Mouse (Mus musculus): ENCODE data around the gene Nphs1. TPM values are rescaled to one million over a fixed set of nuclear protein-coding genes. Genes with fewer than 3 reads are reported as not detected.
"Not testable (repeated sequence)": the region's sequence is repeated elsewhere in the genome, so short reads cannot be mapped to it uniquely, and the experiment has no call there.

Nphs1 gene
- polyA plus RNA-seq, 1 experiment from 2014 or later = 0.54 TPM

- H3K27me3 ChIP-seq (ENCODE audit: control insufficient read depth, insufficient read depth, low read length) = no peaks in the 10 kb centered on the region
- H3K4me3 ChIP-seq (replicated peaks; ENCODE audit: low read length) = no peak overlapping the region
- no peaks in the 10 kb centered on the region for H3K36me3 ChIP-seq (replicated peaks; ENCODE audit: control insufficient read depth, insufficient read depth)
- 73% methylated on average over 4 of the region's 4 CpGs for WGBS
- no peak overlapping the region for H3K9ac ChIP-seq
- no peaks in the 10 kb centered on the region for H3K9me3 ChIP-seq (ENCODE audit: control insufficient read depth, low read length)
- no peak overlapping the region for H3K27ac ChIP-seq
- no peaks in the 10 kb centered on the region for H3K4me1 ChIP-seq (replicated peaks; ENCODE audit: control insufficient read depth, insufficient read depth, low read length)
- no peak for ATAC-seq (ENCODE audit: low FRiP score)
- H3K4me2 ChIP-seq (replicated peaks) = no peak overlapping the region
- DNase-seq (ENCODE audit: low spot score) = no peak
Observed at GRCm38 (mm10) chr7:30474999-30475398, 16.9 kb downstream of the Nphs1 start.

- H3K9ac ChIP-seq = not testable (repeated sequence)
- 89% methylated on average over 7 of the region's 7 CpGs for WGBS
Observed at GRCm38 (mm10) chr7:30476136-30476535, 18.0 kb downstream of the Nphs1 start.

GRCm38 (mm10) chr7:30477415-30478381 lies 19.6 kb downstream of the Nphs1 start:
- Histone ChIP-seq H3K9ac (peak overlapping the region; percentile 51), H3K4me3 (replicated peaks; ENCODE audit: low read length) (peak overlapping the region; percentile 29), H3K27me3 (ENCODE audit: control insufficient read depth, insufficient read depth, low read length) (no peaks in the 10 kb centered on the region), H3K27ac (no peak overlapping the region; the same call in 1 of the 2 replicates), H3K9me3 (ENCODE audit: control insufficient read depth, low read length) (no peaks in the 10 kb centered on the region), H3K4me1 (replicated peaks; ENCODE audit: control insufficient read depth, insufficient read depth, low read length) (no peaks in the 10 kb centered on the region), H3K4me2 (replicated peaks) (peak overlapping the region; percentile 57), H3K36me3 (replicated peaks; ENCODE audit: control insufficient read depth, insufficient read depth) (no peaks in the 10 kb centered on the region)
- DNase-seq (ENCODE audit: low spot score) = peak; percentile 58
- ATAC-seq (ENCODE audit: low FRiP score) = no peak
- WGBS = 8% methylated on average over 30 of the region's 32 CpGs

More at GRCm38 (mm10) chr7:30476136-30476535, 18.0 kb downstream of the Nphs1 start:
- H3K27me3 ChIP-seq (ENCODE audit: control insufficient read depth, insufficient read depth, low read length); H3K27ac ChIP-seq; H3K4me1 ChIP-seq (replicated peaks; ENCODE audit: control insufficient read depth, insufficient read depth, low read length); H3K4me2 ChIP-seq (replicated peaks); DNase-seq (ENCODE audit: low spot score); ATAC-seq (ENCODE audit: low FRiP score); H3K4me3 ChIP-seq (replicated peaks; ENCODE audit: low read length); H3K36me3 ChIP-seq (replicated peaks; ENCODE audit: control insufficient read depth, insufficient read depth); H3K9me3 ChIP-seq (ENCODE audit: control insufficient read depth, low read length): not testable (repeated sequence)

- no peaks in the 10 kb centered on the region for H3K9me3 ChIP-seq (ENCODE audit: control insufficient read depth, low read length)
- no peak overlapping the region for H3K27ac ChIP-seq
- H3K4me3 ChIP-seq (replicated peaks; ENCODE audit: low read length) = no peak overlapping the region
- H3K9ac ChIP-seq = no peak overlapping the region
- no peak overlapping the region for H3K4me2 ChIP-seq (replicated peaks)
- DNase-seq (ENCODE audit: low spot score) (no peak), ATAC-seq (ENCODE audit: low FRiP score) (no peak)
- no peaks in the 10 kb centered on the region for H3K27me3 ChIP-seq (ENCODE audit: control insufficient read depth, insufficient read depth, low read length)
- no peaks in the 10 kb centered on the region for H3K4me1 ChIP-seq (replicated peaks; ENCODE audit: control insufficient read depth, insufficient read depth, low read length)
- no peaks in the 10 kb centered on the region for H3K36me3 ChIP-seq (replicated peaks; ENCODE audit: control insufficient read depth, insufficient read depth)
- WGBS = 22% methylated on average over 8 of the region's 8 CpGs
Observed at GRCm38 (mm10) chr7:30484250-30484649, 26.1 kb downstream of the Nphs1 start.

- WGBS = 34% methylated on average over 16 of the region's 16 CpGs
- H3K27ac ChIP-seq = no peak overlapping the region
- ATAC-seq (ENCODE audit: low FRiP score) = no peak
Observed at GRCm38 (mm10) chr7:30490251-30490956, 32.3 kb downstream of the Nphs1 start.

GRCm38 (mm10) chr7:30490957-30491307 lies 32.8 kb downstream of the Nphs1 start:
- Histone ChIP-seq H3K4me2 (replicated peaks) (no peak overlapping the region), H3K9me3 (ENCODE audit: control insufficient read depth, low read length) (no peaks in the 10 kb centered on the region), H3K27ac (no peak overlapping the region), H3K27me3 (ENCODE audit: control insufficient read depth, insufficient read depth, low read length) (peaks cover 4% of the 10 kb centered on the region; the same call in 1 of the 2 replicates), H3K4me1 (replicated peaks; ENCODE audit: control insufficient read depth, insufficient read depth, low read length) (no peaks in the 10 kb centered on the region), H3K36me3 (replicated peaks; ENCODE audit: control insufficient read depth, insufficient read depth) (no peaks in the 10 kb centered on the region), H3K9ac (no peak overlapping the region), H3K4me3 (replicated peaks; ENCODE audit: low read length) (no peak overlapping the region)
- 25% methylated on average over 6 of the region's 6 CpGs for WGBS
- no peak for DNase-seq (ENCODE audit: low spot score)
- ATAC-seq (ENCODE audit: low FRiP score) = no peak; the same call in 1 of the 2 replicates

More at GRCm38 (mm10) chr7:30490251-30490956, 32.3 kb downstream of the Nphs1 start:
- Histone ChIP-seq H3K4me2 (replicated peaks) (no peak overlapping the region), H3K27me3 (ENCODE audit: control insufficient read depth, insufficient read depth, low read length) (peaks cover 4% of the 10 kb centered on the region; the same call in 1 of the 2 replicates), H3K4me3 (replicated peaks; ENCODE audit: low read length) (no peak overlapping the region), H3K4me1 (replicated peaks; ENCODE audit: control insufficient read depth, insufficient read depth, low read length) (no peaks in the 10 kb centered on the region), H3K9me3 (ENCODE audit: control insufficient read depth, low read length) (no peaks in the 10 kb centered on the region), H3K9ac (no peak overlapping the region), H3K36me3 (replicated peaks; ENCODE audit: control insufficient read depth, insufficient read depth) (no peaks in the 10 kb centered on the region)
- DNase-seq (ENCODE audit: low spot score) = peak; percentile 75

GRCm38 (mm10) chr7:30492765-30493164 lies 34.6 kb downstream of the Nphs1 start:
- Histone ChIP-seq H3K36me3 (replicated peaks; ENCODE audit: control insufficient read depth, insufficient read depth) (no peaks in the 10 kb centered on the region), H3K27me3 (ENCODE audit: control insufficient read depth, insufficient read depth, low read length) (peaks cover 4% of the 10 kb centered on the region; the same call in 1 of the 2 replicates)
- ATAC-seq (ENCODE audit: low FRiP score) = no peak

GRCm38 (mm10) chr7:30493401-30493931 lies 35.4 kb downstream of the Nphs1 start, which contains the start of gene Prodh2:
Prodh2 (plus strand) TSS chr7:30493622.
- H3K27ac ChIP-seq = no peak within 1 kb of the TSS
- H3K9me3 ChIP-seq (ENCODE audit: control insufficient read depth, low read length) = no peaks in the 10 kb centered on the region
- WGBS = 47% methylated on average over 11 of the region's 11 CpGs
- no peak within 1 kb of the TSS for H3K4me3 ChIP-seq (replicated peaks; ENCODE audit: low read length)
- no peak within 1 kb of the TSS for H3K4me2 ChIP-seq (replicated peaks)
- no peak within 1 kb of the TSS for H3K9ac ChIP-seq
- H3K27me3 ChIP-seq (ENCODE audit: control insufficient read depth, insufficient read depth, low read length) = peaks cover 4% of the 10 kb centered on the region; the same call in 1 of the 2 replicates
- DNase-seq (ENCODE audit: low spot score) (no peak), ATAC-seq (ENCODE audit: low FRiP score) (no peak)
- H3K36me3 ChIP-seq (replicated peaks; ENCODE audit: control insufficient read depth, insufficient read depth) = no peaks in the 10 kb centered on the region
- H3K4me1 ChIP-seq (replicated peaks; ENCODE audit: control insufficient read depth, insufficient read depth, low read length) = no peaks in the 10 kb centered on the region

More at GRCm38 (mm10) chr7:30492765-30493164, 34.6 kb downstream of the Nphs1 start:
- H3K27ac ChIP-seq = no peak overlapping the region
- no peak overlapping the region for H3K4me2 ChIP-seq (replicated peaks)
- DNase-seq (ENCODE audit: low spot score) = peak; percentile 82
- no peak overlapping the region for H3K9ac ChIP-seq
- 20% methylated on average over 4 of the region's 4 CpGs for WGBS
- H3K4me3 ChIP-seq (replicated peaks; ENCODE audit: low read length) = no peak overlapping the region
- no peaks in the 10 kb centered on the region for H3K4me1 ChIP-seq (replicated peaks; ENCODE audit: control insufficient read depth, insufficient read depth, low read length)
- H3K9me3 ChIP-seq (ENCODE audit: control insufficient read depth, low read length) = no peaks in the 10 kb centered on the region
